ENCODE assay signal across 8 mouse cellular contexts in genomic region chr12:32952416-32952815, GRCm38 (mm10). TPM values are rescaled to one million over a fixed set of nuclear protein-coding genes. Genes with fewer than 3 reads are reported as not detected.
A peak's percentile ranks its signal among the peaks of the same experiment; 100 is the strongest.
DNase-seq lines count a peak whose midpoint lies in the region; ATAC-seq and TF ChIP-seq lines count a peak whose summit lies in the region.

No protein-coding gene starts in this region.

- DNase-seq in neural tube, embryonic 11.5 days (ENCODE audit: low spot score), result peak; percentile 14
- DNase-seq in adrenal gland, postnatal 25 days, result peak; percentile 29
- DNase-seq in kidney, postnatal 14 days, result peak; percentile 67
- DNase-seq in liver, postnatal 0 days, result peak; percentile 51
- DNase-seq in spleen, adult 12 weeks (ENCODE audit: low spot score), result peak; percentile 35
- no peak for DNase-seq in forebrain, embryonic 11.5 days (ENCODE audit: low spot score)

- H3K9me3 ChIP-seq in neural tube, embryonic 11.5 days (ENCODE audit: control insufficient read depth, low read length), result no peaks in the 10 kb centered on the region
- H3K9me3 ChIP-seq in neural tube, embryonic 15.5 days (replicated peaks), result no peaks in the 10 kb centered on the region
- H3K9me3 ChIP-seq in liver, postnatal 0 days (ENCODE audit: low read length), result no peaks in the 10 kb centered on the region
- H3K9me3 ChIP-seq in forebrain, embryonic 11.5 days (ENCODE audit: control insufficient read depth, low read length), result no peaks in the 10 kb centered on the region

- peak; percentile 78 for TF ChIP-seq CTCF in liver, postnatal 0 days (IDR thresholded peaks at IDR 0.05; ENCODE audit: low read depth)

- H3K36me3 ChIP-seq in neural tube, embryonic 11.5 days (ENCODE audit: control insufficient read depth, insufficient read depth, low read length), result no peaks in the 10 kb centered on the region
- no peaks in the 10 kb centered on the region for H3K36me3 ChIP-seq in neural tube, embryonic 15.5 days
- no peaks in the 10 kb centered on the region for H3K36me3 ChIP-seq in liver, postnatal 0 days (replicated peaks; ENCODE audit: insufficient read depth, low read length)
- no peaks in the 10 kb centered on the region for H3K36me3 ChIP-seq in forebrain, embryonic 11.5 days (ENCODE audit: control insufficient read depth, insufficient read depth, low read length)

- H3K27me3 ChIP-seq in neural tube, embryonic 11.5 days (ENCODE audit: control insufficient read depth, insufficient read depth, low read length), result no peaks in the 10 kb centered on the region
- H3K27me3 ChIP-seq in neural tube, embryonic 15.5 days (replicated peaks), result no peaks in the 10 kb centered on the region
- no peaks in the 10 kb centered on the region for H3K27me3 ChIP-seq in liver, postnatal 0 days (ENCODE audit: insufficient read depth, low read length)
- no peaks in the 10 kb centered on the region for H3K27me3 ChIP-seq in forebrain, embryonic 11.5 days (ENCODE audit: control insufficient read depth, insufficient read depth, low read length)

- no peak overlapping the region for H3K4me3 ChIP-seq in neural tube, embryonic 11.5 days (ENCODE audit: low read depth, low read length)
- H3K4me3 ChIP-seq in neural tube, embryonic 15.5 days (replicated peaks), result no peak overlapping the region
- H3K4me3 ChIP-seq in liver, postnatal 0 days (ENCODE audit: low read depth, low read length), result no peak overlapping the region
- no peak overlapping the region for H3K4me3 ChIP-seq in forebrain, embryonic 11.5 days (ENCODE audit: low read depth, low read length)

- no peak for TF ChIP-seq EP300 in liver, postnatal 0 days (IDR thresholded peaks at IDR 0.05; ENCODE audit: low read depth)

- no peak for ATAC-seq in neural tube, embryonic 11.5 days (ENCODE audit: insufficient read depth, low FRiP score, low TSS enrichment)
- ATAC-seq in neural tube, embryonic 15.5 days (ENCODE audit: low FRiP score), result no peak
- ATAC-seq in frontal cortex, adult (ENCODE audit: low TSS enrichment), result peak; percentile 58
- ATAC-seq in liver, postnatal 0 days, result no peak
- ATAC-seq in forebrain, embryonic 11.5 days (replicated peaks; ENCODE audit: low FRiP score), result no peak

- no peak overlapping the region for H3K4me2 ChIP-seq in neural tube, embryonic 11.5 days (ENCODE audit: low read depth)
- H3K4me2 ChIP-seq in neural tube, embryonic 15.5 days, result no peak overlapping the region
- H3K4me2 ChIP-seq in liver, postnatal 0 days (ENCODE audit: low read depth, low read length), result no peak overlapping the region
- no peak overlapping the region for H3K4me2 ChIP-seq in forebrain, embryonic 11.5 days (ENCODE audit: low read depth, low read length, severe bottlenecking)

- peaks cover 6% of the 10 kb centered on the region; the same call in 1 of the 2 replicates for H3K4me1 ChIP-seq in neural tube, embryonic 11.5 days (ENCODE audit: control insufficient read depth, insufficient read depth, low read length)
- peaks cover 24% of the 10 kb centered on the region for H3K4me1 ChIP-seq in neural tube, embryonic 15.5 days
- H3K4me1 ChIP-seq in liver, postnatal 0 days (ENCODE audit: insufficient read depth), result peaks cover 18% of the 10 kb centered on the region; the same call in 1 of the 2 replicates
- no peaks in the 10 kb centered on the region for H3K4me1 ChIP-seq in forebrain, embryonic 11.5 days (replicated peaks; ENCODE audit: control insufficient read depth, insufficient read depth, low read length)

- no peak overlapping the region for H3K27ac ChIP-seq in neural tube, embryonic 11.5 days (ENCODE audit: low read depth, low read length)
- H3K27ac ChIP-seq in neural tube, embryonic 15.5 days (replicated peaks), result no peak overlapping the region
- peak overlapping the region; percentile 99 for H3K27ac ChIP-seq in liver, postnatal 0 days (ENCODE audit: low read depth)
- no peak overlapping the region for H3K27ac ChIP-seq in forebrain, embryonic 11.5 days (ENCODE audit: low read depth, low read length)

- 43% methylated on average over 3 of the region's 3 CpGs for WGBS in neural tube, embryonic 11.5 days
- WGBS in neural tube, embryonic 15.5 days, result 37% methylated on average over 3 of the region's 3 CpGs
- WGBS in liver, postnatal 0 days (ENCODE audit: insufficient replicate concordance), result 20% methylated on average over 3 of the region's 3 CpGs
- 42% methylated on average over 3 of the region's 3 CpGs for WGBS in forebrain, embryonic 11.5 days

- no peak overlapping the region for H3K9ac ChIP-seq in neural tube, embryonic 11.5 days (ENCODE audit: low read length)
- H3K9ac ChIP-seq in neural tube, embryonic 15.5 days (replicated peaks), result no peak overlapping the region
- H3K9ac ChIP-seq in liver, postnatal 0 days (replicated peaks), result no peak overlapping the region
- no peak overlapping the region for H3K9ac ChIP-seq in forebrain, embryonic 11.5 days (ENCODE audit: low read length)

RNA-seq across cellular contexts. Expression of gene Sypl, which starts 1.3 kb away (rescaled TPM):
- 54.0 and 58.6 TPM in 2 replicates for polyA plus RNA-seq in neural tube, embryonic 11.5 days (2014; fragmentation: Nextera tagmentation; extraction: Ambion mirVana)
- 39.2 and 57.1 TPM in 2 replicates for polyA plus RNA-seq in neural tube, embryonic 15.5 days (2015; fragmentation: Nextera tagmentation; extraction: Ambion mirVana)
- 101 and 114 TPM in 2 replicates for total RNA-seq in adrenal gland, postnatal 25 days (2021)
- polyA plus RNA-seq in liver, postnatal 0 days (2015; fragmentation: Nextera tagmentation; extraction: Ambion mirVana), result 53.8 and 53.9 TPM in 2 replicates
- polyA plus RNA-seq in forebrain, embryonic 11.5 days (2014; fragmentation: Nextera tagmentation; extraction: Ambion mirVana), result 49.4 and 53.3 TPM in 2 replicates
